Mouse (Mus musculus) left cerebral cortex, postnatal 25 days (tissue): Measurements from ENCODE around the gene Lemd2. TPM values are rescaled to one million over a fixed set of nuclear protein-coding genes. Genes with fewer than 3 reads are reported as not detected.

ENCODE experiments used
- DNase-seq, 2 experiments: peaks; one replicate each; pipeline ENCODE4 v3.0.0; 2022; ENCODE audit warnings: low spot score in 2 of 2, mixed read lengths in 1 of 2
- intact Hi-C: fragments of 180-260 bp; cut with DNase I; formaldehyde crosslinking; loops from one replicate; pipeline ENCODE4 v1.15.1; 2025
- total RNA-seq, 2 experiments: library from RNA; stranded (reverse); gene quantifications; 2 replicates each; pipeline ENCODE4 v1.2.3; 2021

Lemd2 gene
- total RNA-seq, 2 experiments from 2014 or later: 39.9 to 44.1 TPM

GRCm38 (mm10) chr17:27171121-27171520 is 33.1 kb downstream of the Lemd2 start:
- intact Hi-C loops: no loop called here

GRCm38 (mm10) chr17:27169952-27170695 is 34.1 kb downstream of the Lemd2 start:
- intact Hi-C loops: no loop called here
- no peak for DNase-seq

More at GRCm38 (mm10) chr17:27171121-27171520, 33.1 kb downstream of the Lemd2 start:
- no peak for DNase-seq

- intact Hi-C loops: no loop called here
- DNase-seq: no peak
Measured at GRCm38 (mm10) chr17:27168569-27168968, 35.7 kb downstream of the Lemd2 start.

- intact Hi-C loops: no loop called here
- no peak for DNase-seq
Measured at GRCm38 (mm10) chr17:27167545-27167944, 36.7 kb downstream of the Lemd2 start, which contains the start of gene Ip6k3. Ip6k3 (minus strand) TSS chr17:27167795.

- no peak for DNase-seq
- intact Hi-C loops: no loop called here
Measured at GRCm38 (mm10) chr17:27166901-27167300, 37.4 kb downstream of the Lemd2 start.

GRCm38 (mm10) chr17:27165054-27165773 is 39.1 kb downstream of the Lemd2 start:
- intact Hi-C loops: loop anchor here (2.0 kb wide), 1 partner anchor 356 kb away; the partner anchor contains the start of gene Grm4
- peak; percentile 49 to 70 for DNase-seq

- intact Hi-C loops: no loop called here
- DNase-seq: no peak
Measured at GRCm38 (mm10) chr17:27160905-27161304, 43.4 kb downstream of the Lemd2 start.

- no peak for DNase-seq
- intact Hi-C loops: no loop called here
Measured at GRCm38 (mm10) chr17:27159169-27159568, 45.1 kb downstream of the Lemd2 start.

GRCm38 (mm10) chr17:27158439-27158838 is 45.8 kb downstream of the Lemd2 start:
- DNase-seq: no peak
- intact Hi-C loops: no loop called here

GRCm38 (mm10) chr17:27155752-27156151 is 48.5 kb downstream of the Lemd2 start:
- intact Hi-C loops: no loop called here
- no peak for DNase-seq

- intact Hi-C loops: no loop called here
- DNase-seq: no peak
Measured at GRCm38 (mm10) chr17:27154881-27155280, 49.4 kb downstream of the Lemd2 start.

GRCm38 (mm10) chr17:27154256-27154655 is 50.0 kb downstream of the Lemd2 start:
- intact Hi-C loops: no loop called here
- DNase-seq: peak in 1 of 2 experiments; percentile 44

GRCm38 (mm10) chr17:27153773-27154193 is 50.5 kb downstream of the Lemd2 start:
- intact Hi-C loops: no loop called here
- DNase-seq: no peak

GRCm38 (mm10) chr17:27152976-27153723 is 51.1 kb downstream of the Lemd2 start:
- no peak for DNase-seq
- intact Hi-C loops: no loop called here

GRCm38 (mm10) chr17:27151411-27151810 is 52.9 kb downstream of the Lemd2 start:
- DNase-seq: no peak
- intact Hi-C loops: no loop called here

- DNase-seq: no peak
- intact Hi-C loops: no loop called here
Measured at GRCm38 (mm10) chr17:27150871-27151270, 53.4 kb downstream of the Lemd2 start.

- intact Hi-C loops: no loop called here
Measured at GRCm38 (mm10) chr17:27146323-27146923, 57.8 kb downstream of the Lemd2 start.

GRCm38 (mm10) chr17:27144152-27144551 is 60.1 kb downstream of the Lemd2 start:
- intact Hi-C loops: no loop called here

More at GRCm38 (mm10) chr17:27146323-27146923, 57.8 kb downstream of the Lemd2 start:
- no peak for DNase-seq

GRCm38 (mm10) chr17:27141971-27142450 is 62.3 kb downstream of the Lemd2 start:
- intact Hi-C loops: no loop called here
- DNase-seq: peak in 1 of 2 experiments; percentile 62

More at GRCm38 (mm10) chr17:27144152-27144551, 60.1 kb downstream of the Lemd2 start:
- no peak for DNase-seq
